Mouse (Mus musculus) liver, adult (tissue): ENCODE data around the gene Rad51c.

ENCODE experiments used
- GATA4 ChIP-seq: IDR thresholded peaks from 2 replicates; pipeline ENCODE4 v1.6.1; 2014; ENCODE audit warnings: mild to moderate bottlenecking, low read length; ENCODE audit not compliant: insufficient replicate concordance

Gene Rad51c

GRCm38 (mm10) chr11:87358331-87359261 is 46.2 kb downstream of the Rad51c start, which contains the start of gene Ppm1e:
TSS of gene Ppm1e (minus strand) at chr11:87359023.
- no peak for TF ChIP-seq GATA4

GRCm38 (mm10) chr11:87357317-87358300 is 47.1 kb downstream of the Rad51c start:
- no peak for TF ChIP-seq GATA4

- TF ChIP-seq GATA4 = no peak
Measured at GRCm38 (mm10) chr11:87354861-87355260, 49.9 kb downstream of the Rad51c start.

GRCm38 (mm10) chr11:87353646-87354170 is 51.0 kb downstream of the Rad51c start:
- TF ChIP-seq GATA4 = no peak
